Mouse (Mus musculus): ENCODE data around the gene Ndufb7. TPM values are rescaled to one million over a fixed set of nuclear protein-coding genes. Genes with fewer than 3 reads are reported as not detected.
"Not testable (repeated sequence)": the region's sequence is repeated elsewhere in the genome, so short reads cannot be mapped to it uniquely, and the experiment has no call there.

Ndufb7 gene
- total RNA-seq, 2 experiments from 2014 or later: 140 to 161 TPM

GRCm38 (mm10) chr8:83575561-83576515 lies 9.4 kb downstream of the Ndufb7 start:
- peak in 1 of 2 experiments; percentile 5 for DNase-seq (ENCODE audit: extremely low spot score in 1 of 2, low spot score in 1 of 2)

DNA sequence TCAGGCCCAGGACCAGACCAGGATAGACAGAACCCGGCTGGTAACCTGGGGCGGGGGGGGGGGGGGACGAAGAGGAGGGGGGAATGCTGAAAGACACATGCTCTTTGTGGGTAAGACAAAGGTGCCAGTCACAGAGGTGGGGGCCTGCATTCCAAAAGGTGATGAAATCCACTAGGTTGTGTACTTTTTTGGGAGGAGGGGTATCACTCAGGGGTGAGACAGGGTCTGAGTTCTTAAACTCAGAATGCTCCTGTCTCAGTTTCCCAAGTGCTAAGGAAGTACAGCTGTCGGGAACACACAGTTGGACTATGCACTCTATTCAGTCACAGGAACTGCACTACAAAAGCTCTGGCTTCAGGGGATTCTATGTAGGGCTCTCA lies 10.0 kb downstream of the Ndufb7 start:
- DNase-seq (ENCODE audit: extremely low spot score in 1 of 2, low spot score in 1 of 2): no peak

DNA sequence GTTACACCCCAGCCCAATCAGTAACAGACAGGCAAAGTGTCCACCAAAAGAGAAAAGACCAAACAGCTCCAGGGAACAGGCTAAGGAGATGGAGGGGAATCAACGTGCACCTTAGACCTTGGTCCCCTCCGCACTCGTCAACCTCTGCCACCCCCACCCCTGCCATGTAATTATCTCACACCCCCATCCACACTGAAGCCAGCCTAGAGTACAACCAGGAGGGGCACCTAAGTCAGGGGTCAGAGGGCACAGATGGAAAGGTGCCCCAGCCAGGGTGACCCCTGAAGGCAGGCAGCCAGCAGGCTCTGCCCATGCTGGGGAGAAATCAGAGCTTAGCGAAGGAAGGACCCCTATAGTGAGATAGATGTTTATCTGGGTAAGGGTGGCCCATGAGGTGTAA lies 10.4 kb downstream of the Ndufb7 start:
- DNase-seq (ENCODE audit: extremely low spot score in 1 of 2, low spot score in 1 of 2): no peak

- peak in 1 of 2 experiments; percentile 6 for DNase-seq (ENCODE audit: extremely low spot score in 1 of 2, low spot score in 1 of 2)
Measured at GRCm38 (mm10) chr8:83577384-83577791, 10.9 kb downstream of the Ndufb7 start.

DNA sequence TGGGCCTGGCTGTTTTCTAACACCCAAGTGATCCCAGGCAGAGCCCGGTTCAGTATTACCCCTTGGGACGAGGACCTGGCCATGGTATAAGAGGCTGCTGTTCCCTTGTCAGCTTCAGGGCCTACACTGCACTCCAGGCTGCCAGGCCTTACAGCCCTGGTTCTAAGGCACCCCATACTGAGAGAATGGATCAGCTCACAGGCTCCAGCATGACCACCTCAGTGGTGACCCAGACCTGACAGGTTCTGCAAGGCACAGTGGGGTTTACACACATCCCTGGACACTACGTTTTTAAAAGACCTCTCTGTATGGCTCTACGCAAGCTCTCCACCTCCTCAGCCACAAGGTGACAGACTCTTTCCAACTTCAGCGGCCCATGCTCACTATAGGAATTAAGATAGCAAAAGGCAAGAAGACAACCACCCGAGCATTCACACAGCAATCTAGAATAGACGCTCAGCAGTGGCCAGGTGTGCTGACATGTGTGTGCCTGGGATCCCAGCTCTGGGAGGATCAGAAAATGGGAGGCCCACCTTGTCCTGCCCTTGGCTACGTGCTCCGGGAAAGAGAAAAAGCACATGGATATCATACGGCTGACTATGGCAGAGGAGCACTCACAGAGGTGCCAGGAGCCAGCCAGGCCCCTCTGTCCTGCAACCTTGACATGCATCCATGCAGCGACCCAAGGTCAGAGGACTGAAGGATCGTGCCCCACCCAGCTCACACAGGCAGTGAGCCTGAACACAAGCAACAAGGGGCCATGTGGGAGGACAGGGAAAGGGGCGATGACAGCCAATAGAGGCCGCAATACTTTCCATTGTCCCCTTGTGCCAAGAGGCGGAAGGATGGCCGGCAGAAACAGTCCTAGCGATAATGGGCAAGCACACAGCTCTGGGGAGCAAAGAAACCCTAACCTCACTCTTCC lies 11.9 kb downstream of the Ndufb7 start:
- peak in 1 of 2 experiments; percentile 9 for DNase-seq (ENCODE audit: extremely low spot score in 1 of 2, low spot score in 1 of 2)

GRCm38 (mm10) chr8:83579676-83580075 lies 13.2 kb downstream of the Ndufb7 start:
- no peak for DNase-seq (ENCODE audit: extremely low spot score in 1 of 2, low spot score in 1 of 2)

DNA sequence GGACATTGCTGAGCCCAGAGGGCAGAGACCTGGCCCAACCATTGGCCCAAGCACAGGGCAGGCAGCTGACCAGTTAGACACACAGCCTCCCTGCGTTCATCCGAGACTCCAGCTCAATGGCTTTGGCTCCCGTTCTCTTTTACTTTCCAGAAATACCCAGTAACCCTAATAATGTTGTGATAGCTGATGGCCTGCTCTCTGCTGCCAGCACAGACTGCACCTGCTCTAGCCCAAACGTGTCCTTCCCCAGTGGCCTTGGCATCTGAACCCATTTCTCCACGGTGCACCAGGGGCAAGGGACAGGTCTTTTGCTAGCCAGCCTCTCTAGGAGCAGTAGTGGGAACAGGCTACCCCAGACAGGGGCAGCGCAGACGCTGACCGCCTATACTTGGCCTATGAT lies 14.4 kb downstream of the Ndufb7 start:
- DNase-seq (ENCODE audit: extremely low spot score in 1 of 2, low spot score in 1 of 2): no peak

DNA sequence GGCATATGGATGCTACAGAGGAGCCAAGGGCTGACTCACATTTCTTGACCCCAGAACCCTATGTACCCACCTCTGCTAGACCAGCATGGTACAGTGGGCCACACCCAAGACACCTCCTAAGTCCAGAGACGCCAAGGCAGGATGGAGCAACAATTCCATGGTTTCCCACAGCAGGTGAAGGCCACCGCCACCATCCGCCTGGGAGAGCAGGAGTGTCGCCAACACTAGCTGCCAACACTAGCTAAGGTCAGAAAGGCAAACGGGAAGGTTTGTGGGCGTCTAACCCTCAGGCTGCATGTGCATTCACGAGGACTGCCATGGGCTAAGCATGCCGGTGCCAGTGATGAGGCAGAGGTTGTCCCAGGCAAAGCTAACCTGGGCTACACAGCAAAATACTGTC lies 15.8 kb downstream of the Ndufb7 start:
- DNase-seq (ENCODE audit: extremely low spot score in 1 of 2, low spot score in 1 of 2): no peak

DNA sequence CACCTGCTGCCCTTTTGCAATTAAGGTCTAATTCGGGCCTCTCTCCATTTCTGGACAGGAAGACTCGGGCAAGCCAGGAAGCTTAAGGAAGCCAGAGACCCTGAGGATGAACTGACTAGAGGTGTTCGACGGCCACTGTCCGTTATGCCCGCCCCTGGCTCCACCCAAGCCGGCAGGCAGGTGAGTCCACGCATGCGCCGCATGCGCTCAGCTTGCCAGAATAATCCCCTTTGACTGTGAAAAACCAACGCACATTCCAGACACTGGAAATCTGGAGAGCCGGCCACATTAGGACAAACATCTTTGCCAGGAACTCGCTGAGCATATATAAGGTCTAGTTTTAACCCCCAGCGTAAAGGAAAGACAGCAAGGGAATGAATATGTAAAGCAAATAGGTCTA lies 16.8 kb downstream of the Ndufb7 start:
- no peak for DNase-seq (ENCODE audit: extremely low spot score in 1 of 2, low spot score in 1 of 2)

DNA sequence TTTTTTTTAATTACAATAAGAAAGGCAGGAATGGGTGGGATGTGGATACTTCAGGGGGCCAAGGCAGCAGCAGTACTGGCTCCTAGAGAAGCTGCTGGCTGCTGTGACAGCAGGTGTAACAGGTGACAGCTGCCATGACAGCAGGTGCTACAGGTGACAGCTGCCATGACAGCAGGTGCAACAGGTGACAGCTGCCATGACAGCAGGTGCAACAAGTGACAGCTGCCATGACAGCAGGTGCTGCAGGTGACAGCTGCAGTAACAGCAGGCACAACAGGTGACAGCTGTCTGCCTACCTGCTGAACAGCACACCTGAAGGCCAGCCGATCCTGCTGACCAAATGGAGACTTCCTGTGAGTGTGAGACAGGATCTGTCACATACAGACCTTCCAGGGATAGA lies 18.3 kb downstream of the Ndufb7 start:
- DNase-seq (ENCODE audit: extremely low spot score in 1 of 2, low spot score in 1 of 2): no peak

GRCm38 (mm10) chr8:83585333-83585732 lies 18.9 kb downstream of the Ndufb7 start:
- DNase-seq (ENCODE audit: extremely low spot score in 1 of 2, low spot score in 1 of 2): no peak

GRCm38 (mm10) chr8:83587644-83588043 lies 21.2 kb downstream of the Ndufb7 start:
- no peak for DNase-seq (ENCODE audit: extremely low spot score in 1 of 2, low spot score in 1 of 2)

DNA sequence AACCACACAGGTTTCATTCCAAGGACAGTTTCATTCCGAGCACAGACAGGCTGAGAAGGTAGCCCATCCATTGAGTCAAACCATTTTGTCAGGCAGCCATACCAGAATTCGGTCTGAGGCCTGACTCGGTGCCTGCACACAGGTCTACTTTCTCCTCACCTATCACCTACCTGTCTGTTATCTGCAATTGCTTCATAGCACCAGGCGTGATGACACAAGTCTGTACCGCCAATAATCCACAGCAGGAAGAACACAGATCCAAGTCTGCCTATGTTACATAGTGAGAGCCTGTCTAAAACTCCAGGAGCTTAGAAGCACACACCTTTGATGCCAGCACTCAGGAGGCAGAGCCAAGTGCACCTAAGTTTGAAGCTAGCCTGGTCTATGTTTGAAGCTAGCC lies 22.4 kb downstream of the Ndufb7 start:
- DNase-seq (ENCODE audit: extremely low spot score in 1 of 2, low spot score in 1 of 2): no peak

- DNase-seq (ENCODE audit: extremely low spot score in 1 of 2, low spot score in 1 of 2): no peak
Measured at GRCm38 (mm10) chr8:83590488-83591023, 24.1 kb downstream of the Ndufb7 start.

GRCm38 (mm10) chr8:83592682-83593081 lies 26.2 kb downstream of the Ndufb7 start:
- no peak for DNase-seq (ENCODE audit: extremely low spot score in 1 of 2, low spot score in 1 of 2)

GRCm38 (mm10) chr8:83593325-83594166 lies 27.1 kb downstream of the Ndufb7 start:
- DNase-seq (ENCODE audit: extremely low spot score in 1 of 2, low spot score in 1 of 2): no peak

DNA sequence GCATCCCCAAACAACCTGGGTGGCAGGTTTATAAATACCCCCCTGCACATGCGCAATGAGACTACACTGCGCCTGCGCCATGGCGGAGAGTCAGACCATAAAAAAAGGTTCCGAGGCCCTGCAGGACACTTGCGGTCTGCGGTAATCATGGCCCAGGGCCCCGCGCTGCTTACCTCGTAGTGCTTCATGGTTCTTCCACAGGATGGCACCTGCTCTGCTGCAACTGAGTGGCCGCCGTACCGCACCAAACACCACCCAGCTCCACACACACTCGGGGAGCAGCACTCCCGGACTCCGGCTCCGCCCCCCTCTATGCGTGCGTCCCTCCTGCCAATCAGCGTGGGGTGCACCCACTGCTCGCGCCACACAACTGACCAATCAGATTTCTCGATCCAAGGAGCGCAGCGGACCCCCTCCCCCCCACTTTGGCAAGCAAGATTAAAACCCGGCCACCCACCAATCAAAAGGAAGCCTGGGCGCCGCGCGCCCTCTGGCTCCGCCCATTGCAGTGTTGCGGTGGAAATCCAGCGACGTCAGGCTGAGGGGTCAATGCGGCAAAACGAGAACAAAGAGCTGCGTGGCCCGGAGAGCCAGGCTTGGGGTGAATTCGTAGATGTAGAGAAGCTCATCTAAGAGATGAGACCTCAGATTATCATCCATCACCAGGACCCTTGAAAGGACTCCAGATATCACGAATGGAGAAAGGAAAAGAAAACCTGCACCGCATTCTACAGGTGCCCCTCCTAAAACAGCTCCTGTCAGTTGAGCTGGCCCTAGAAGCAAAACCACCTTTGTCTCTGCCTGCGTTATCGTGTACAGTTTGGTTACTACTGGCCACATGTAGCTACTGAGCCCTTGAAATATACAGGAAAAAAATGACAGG lies 27.9 kb downstream of the Ndufb7 start:
- DNase-seq (ENCODE audit: extremely low spot score in 1 of 2, low spot score in 1 of 2): peak; percentile 89 to 92

DNA sequence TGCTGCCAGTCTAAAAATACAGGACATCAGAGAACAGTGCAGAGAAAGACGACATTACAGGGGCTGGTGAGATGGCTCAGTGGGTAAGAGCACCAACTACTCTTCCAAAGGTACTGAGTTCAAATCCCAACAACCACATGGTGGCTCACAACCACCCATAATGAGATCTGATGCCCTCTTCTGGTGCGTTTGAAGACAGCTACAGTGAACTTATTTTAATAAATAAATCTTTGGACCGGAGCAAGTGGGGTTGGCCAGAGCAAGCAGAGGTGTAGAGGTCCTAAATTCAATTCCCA lies 28.5 kb downstream of the Ndufb7 start:
- not testable (repeated sequence) for DNase-seq (ENCODE audit: extremely low spot score in 1 of 2, low spot score in 1 of 2)

DNA sequence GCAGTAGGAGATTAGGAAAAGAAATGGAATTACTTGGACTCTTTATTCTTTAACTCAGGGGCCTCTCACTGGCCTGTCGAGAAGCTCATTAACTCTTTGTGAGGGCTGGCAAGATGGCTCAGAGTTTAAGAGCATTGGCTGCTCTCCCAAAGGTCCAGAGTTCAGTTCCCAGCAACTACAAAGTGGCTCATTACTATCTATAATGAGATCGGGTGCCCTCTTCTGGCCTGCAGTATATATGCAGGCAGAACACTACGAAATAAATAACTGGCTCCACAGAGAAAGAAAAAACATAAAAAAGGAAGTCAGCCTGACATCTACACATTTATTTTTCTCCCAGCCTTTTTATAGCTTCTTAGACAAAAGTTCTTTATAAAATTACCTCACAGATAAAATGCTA lies 29.9 kb downstream of the Ndufb7 start:
- no peak for DNase-seq (ENCODE audit: extremely low spot score in 1 of 2, low spot score in 1 of 2)

All from layer of hippocampus, postnatal 25 days (tissue).